Mouse (Mus musculus) cerebellum, adult 9-11 months (tissue): ENCODE measurements around the gene Reep6.
"Not testable (repeated sequence)": the region's sequence is repeated elsewhere in the genome, so short reads cannot be mapped to it uniquely, and the experiment has no call there.

Source experiments
- DNase-seq: peaks from one replicate; pipeline ENCODE4 v3.0.0; 2022

Reep6 gene

DNA sequence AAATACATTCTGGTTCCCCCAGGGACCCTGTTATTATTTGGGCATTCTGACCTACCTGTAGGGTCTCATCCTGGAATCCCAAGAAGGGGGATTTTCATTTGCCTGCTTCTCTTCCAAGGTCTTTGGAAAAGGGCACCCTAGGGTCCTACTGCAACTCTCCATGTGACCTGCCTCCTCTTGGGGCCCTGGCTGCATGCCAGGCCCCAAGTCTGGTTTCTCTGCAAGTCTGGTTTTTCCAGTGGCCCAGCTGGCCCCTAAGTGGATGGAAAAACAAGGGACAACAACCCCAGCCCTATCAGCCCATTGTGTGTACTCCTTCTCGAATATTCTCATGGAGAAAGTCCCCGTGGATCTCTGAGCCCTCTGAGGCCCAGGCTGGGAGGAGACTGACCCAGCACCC lies 1.1 kb downstream of the Reep6 start:
- DNase-seq, result peak; percentile 66

DNA sequence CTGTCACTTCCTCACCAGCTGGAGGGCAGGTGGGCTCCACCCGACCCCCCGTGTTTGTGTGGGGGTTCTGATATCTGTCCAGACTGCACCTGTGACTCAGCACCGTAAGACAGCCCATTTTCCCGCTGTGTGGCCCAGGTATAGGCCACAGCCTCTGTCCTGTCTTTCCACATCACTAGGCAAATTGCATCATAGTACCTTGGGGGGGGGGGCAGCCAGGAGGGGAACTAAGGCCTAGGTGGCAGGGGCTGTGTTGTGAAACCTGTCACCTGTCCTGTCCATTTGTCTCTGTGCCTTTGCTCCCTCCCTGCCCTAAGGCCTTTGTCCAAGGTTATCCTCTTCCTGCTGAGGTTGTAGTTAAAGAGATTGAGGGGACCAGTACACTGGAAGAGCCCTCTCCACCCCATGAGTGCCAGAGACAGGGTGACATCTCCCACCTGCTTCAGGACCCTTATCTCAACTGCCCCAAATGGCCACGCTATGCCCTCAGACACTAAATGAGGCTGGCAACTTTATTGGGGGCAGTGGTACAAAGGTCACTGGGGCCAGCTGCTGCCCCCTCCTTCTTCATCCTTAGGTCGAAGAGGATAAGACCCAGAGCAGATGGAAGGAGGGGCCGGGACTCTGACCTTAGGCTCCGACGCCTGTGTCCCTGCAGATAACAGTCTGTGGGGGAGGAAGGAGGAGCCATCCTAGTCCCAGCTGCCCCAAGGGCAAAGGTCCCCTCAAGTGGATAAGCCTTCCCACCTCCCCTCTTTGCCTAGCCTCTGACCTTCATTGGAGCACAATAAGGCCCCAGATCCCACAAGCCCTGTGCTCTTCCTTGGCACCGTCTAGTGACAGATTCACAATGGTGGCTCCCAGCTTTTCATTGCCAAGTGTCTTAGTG lies 2.1 kb downstream of the Reep6 start:
- peak; percentile 82 for DNase-seq

- DNase-seq, result peak; percentile 83
Observed at GRCm38 (mm10) chr10:80332525-80332989, 2.8 kb downstream of the Reep6 start.

- no peak for DNase-seq
Observed at GRCm38 (mm10) chr10:80336263-80336662, 6.5 kb downstream of the Reep6 start.

DNA sequence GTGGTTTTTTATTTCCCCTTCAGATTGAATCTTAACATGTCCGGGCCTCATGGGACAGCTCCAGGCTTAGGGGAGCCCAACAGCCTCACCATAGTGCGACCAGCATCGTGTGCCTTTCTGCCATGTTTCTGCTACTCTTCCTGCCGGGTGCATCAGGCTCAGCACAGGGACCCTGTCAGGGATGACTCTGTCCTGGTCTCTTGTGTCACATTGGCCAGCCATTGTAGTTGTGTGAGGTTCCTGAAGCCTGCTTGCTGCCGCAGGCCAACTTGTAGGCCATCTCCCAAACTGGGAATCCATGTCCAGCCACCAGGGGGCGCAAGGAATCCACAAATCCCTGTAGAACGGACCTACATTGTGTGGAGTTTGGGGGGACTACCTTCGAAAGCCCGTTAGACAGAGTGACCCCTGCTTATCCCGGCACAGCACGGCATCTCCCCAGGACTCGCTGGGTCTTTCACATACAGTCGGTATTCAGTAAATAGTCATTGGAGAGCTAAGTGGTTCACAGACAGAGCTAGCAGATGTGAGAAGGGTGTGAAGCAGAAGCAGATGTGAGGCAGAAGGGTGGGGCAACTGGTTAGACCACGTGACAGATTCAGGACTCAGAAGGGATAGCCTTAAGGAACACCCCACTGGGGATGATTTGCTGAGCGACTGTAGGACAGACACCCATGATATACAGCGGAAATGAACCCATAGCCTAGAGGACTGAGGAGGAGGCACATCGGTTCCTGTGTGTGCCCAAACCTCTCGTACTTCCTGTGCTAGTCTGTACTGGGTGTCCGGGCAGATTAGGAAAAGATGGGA lies 10.4 kb downstream of the Reep6 start:
- peak; percentile 81 for DNase-seq

DNA sequence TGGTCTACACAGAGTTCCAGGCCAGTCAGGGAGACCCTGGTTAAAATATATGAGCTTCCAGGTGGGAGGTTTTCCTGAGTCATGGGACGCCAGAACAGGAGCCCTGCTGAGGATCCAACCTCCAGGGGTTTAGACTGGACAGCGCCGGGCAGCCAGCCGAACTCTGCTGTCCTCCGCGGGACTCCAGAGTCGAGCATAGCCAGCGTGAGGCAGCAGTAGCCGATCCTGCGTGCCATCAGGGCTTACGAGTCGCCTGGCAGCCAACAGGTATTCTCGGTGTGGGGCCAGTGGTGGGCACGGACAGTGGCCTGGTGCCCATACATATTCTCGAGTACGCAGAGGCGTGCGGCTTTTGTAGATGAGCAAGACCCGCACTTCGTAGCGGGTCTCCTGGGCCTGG lies 11.3 kb downstream of the Reep6 start:
- no peak for DNase-seq

GRCm38 (mm10) chr10:80341491-80342304 lies 11.9 kb downstream of the Reep6 start:
- no peak for DNase-seq

- no peak for DNase-seq
Observed at GRCm38 (mm10) chr10:80342305-80342748, 12.6 kb downstream of the Reep6 start.

- peak; percentile 53 for DNase-seq
Observed at GRCm38 (mm10) chr10:80342749-80343424, 13.1 kb downstream of the Reep6 start.

GRCm38 (mm10) chr10:80343425-80343895 lies 13.7 kb downstream of the Reep6 start:
- DNase-seq, result peak; percentile 52

- DNase-seq, result no peak
Observed at GRCm38 (mm10) chr10:80344131-80344661, 14.4 kb downstream of the Reep6 start.

DNA sequence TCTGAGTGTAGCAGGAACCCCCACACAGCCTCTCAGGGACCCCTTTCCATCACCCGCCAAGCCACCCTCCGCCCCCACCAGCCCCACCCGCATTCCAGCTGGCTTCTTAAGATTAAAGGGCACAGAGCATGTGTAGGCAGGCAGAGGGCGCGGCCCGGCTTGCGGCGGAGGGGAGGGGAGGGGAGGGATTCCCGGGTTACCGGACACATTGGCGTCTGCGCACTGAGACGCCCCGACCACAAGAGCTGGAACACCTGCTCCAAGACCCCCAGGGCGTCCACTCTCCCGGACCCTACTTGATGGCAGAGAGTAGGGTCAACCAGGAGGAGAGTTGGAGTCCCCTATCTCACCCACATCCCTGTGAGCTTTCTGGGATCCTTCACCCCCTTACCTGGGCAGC lies 15.4 kb downstream of the Reep6 start:
- no peak for DNase-seq

- DNase-seq, result not testable (repeated sequence)
Observed at GRCm38 (mm10) chr10:80345929-80346328, 16.2 kb downstream of the Reep6 start.

- peak; percentile 47 for DNase-seq
Observed at GRCm38 (mm10) chr10:80347514-80347967, 17.8 kb downstream of the Reep6 start.

DNA sequence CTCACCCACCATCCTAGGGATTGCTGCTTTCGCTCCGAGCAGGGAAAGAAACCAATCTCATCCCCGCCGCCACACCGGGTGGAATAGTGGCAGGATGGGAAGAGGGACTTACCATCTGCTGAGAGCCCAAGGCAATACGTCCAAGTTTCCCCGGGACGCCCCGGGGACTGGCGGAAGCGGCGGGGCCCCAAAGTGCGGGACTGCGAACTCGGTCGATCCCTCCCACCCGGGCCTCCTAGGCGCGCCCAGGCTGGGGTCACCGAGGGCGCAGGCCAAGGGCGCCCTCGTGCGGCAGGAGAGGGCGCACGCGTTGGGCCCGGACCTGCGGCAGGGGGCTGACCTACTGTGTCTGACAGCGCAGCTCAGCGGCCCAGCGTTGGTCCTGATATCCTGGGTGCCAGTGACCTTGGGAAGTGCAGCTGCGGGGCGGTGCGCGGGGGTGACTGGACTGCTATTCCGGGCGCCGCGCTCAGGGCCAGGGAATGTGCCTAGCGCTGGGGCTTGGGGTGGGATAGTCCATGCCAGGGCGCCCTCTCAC lies 18.6 kb downstream of the Reep6 start, which contains the start of gene Adamtsl5:
Adamtsl5 (minus strand) TSS at position 169 of the 538 bp plus-strand sequence.
- DNase-seq, result peak; percentile 64

DNA sequence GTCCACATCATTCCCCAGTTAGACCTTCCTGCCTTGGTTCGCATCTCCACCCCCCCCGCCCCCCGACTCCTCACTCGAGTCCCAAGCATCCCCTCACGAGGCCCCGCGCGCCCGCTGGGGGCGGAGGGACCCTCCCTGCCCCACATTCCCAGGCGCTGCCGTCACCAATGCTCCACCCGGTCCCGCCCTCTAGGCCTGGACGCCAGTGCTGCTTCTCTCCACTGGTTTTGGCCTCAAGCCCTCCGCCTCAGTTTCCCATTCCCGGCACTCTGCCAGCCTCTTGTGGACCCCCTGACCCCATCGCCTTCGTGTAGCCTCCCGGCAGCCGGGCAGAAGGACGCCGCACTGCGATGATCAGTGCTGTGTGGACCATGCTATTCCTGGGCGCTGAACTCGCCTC lies 19.2 kb downstream of the Reep6 start:
- DNase-seq, result peak; percentile 66

DNA sequence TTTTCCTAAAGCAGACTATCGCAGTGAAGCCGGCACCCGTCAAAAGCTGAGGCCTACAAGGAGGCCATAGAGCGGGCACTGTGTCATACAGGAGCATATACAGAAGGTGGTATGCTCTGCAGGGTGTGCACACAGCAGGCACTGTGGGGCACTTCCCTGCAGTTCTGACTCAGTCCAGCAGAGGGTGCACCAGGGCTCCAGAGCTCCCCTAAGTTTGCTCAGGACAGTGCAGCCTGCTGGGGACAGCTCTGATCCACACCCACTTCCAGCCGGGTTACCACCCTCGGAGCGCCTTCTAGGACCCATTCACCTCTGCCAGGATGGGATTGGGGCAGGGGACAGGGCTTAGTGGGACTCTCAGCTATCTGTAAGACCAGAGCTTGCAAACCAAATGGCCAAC lies 20.5 kb downstream of the Reep6 start:
- peak; percentile 83 for DNase-seq

GRCm38 (mm10) chr10:80351896-80352295 lies 22.1 kb downstream of the Reep6 start:
- no peak for DNase-seq

GRCm38 (mm10) chr10:80352727-80353126 lies 23.0 kb downstream of the Reep6 start:
- no peak for DNase-seq

- DNase-seq, result peak; percentile 89
Observed at GRCm38 (mm10) chr10:80355431-80355830, 25.7 kb downstream of the Reep6 start.

- DNase-seq, result peak; percentile 84
Observed at GRCm38 (mm10) chr10:80356001-80356682, 26.4 kb downstream of the Reep6 start, which contains the start of gene Plk5. Gene Plk5, plus strand, starts transcription at chr10:80356459.
